Mouse (Mus musculus): Measurements from ENCODE around the gene Ifi207. TPM values are rescaled to one million over a fixed set of nuclear protein-coding genes. Genes with fewer than 3 reads are reported as not detected.
"Not testable (repeated sequence)": the region's sequence is repeated elsewhere in the genome, so short reads cannot be mapped to it uniquely, and the experiment has no call there.

Gene Ifi207
- 1.5 and 2.1 TPM in 2 replicates for polyA plus RNA-seq (2015; fragmentation: Nextera tagmentation; extraction: Ambion mirVana)

- no peak for DNase-seq (ENCODE audit: low spot score)
These were observed at the start of gene Ifi207 for GRCm38 (mm10) chr1:173741656-173742055. Gene Ifi207 (minus strand): TSS chr1:173741747.

GRCm38 (mm10) chr1:173773457-173773856 lies 31.9 kb upstream of the Ifi207 start:
- DNase-seq (ENCODE audit: low spot score) = not testable (repeated sequence)

- DNase-seq (ENCODE audit: low spot score) = peak; percentile 9
These were observed 25.5 kb upstream of the Ifi207 start, which contains the start of gene Ifi204 for GRCm38 (mm10) chr1:173766848-173767617. Gene Ifi204 (minus strand): TSS chr1:173766943.

GRCm38 (mm10) chr1:173760032-173760431 lies 18.5 kb upstream of the Ifi207 start:
- DNase-seq (ENCODE audit: low spot score) = not testable (repeated sequence)

DNA sequence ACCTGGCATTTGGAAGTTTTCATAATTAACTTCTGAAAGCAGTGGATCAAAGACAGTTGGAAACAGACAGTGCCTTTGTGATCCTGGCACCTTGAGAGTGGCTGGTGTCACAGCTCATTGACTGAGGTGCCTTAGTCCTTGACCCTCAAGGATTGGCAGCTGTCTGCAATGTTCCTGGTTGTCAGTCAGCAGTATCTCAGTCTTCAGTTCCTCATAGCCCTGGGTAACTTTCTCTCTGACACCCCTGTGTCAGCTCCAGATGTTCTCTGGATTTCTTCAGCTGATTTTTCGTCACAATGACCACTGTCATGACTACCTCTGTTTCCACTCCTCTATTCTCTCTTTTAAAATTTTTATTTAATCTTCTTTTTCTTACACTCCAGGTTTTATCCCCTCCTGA lies 715 bp upstream of the Ifi207 start:
- no peak for DNase-seq (ENCODE audit: low spot score)

- no peak for DNase-seq (ENCODE audit: low spot score)
These were observed 1.0 kb downstream of the Ifi207 start for GRCm38 (mm10) chr1:173740537-173740936.

DNA sequence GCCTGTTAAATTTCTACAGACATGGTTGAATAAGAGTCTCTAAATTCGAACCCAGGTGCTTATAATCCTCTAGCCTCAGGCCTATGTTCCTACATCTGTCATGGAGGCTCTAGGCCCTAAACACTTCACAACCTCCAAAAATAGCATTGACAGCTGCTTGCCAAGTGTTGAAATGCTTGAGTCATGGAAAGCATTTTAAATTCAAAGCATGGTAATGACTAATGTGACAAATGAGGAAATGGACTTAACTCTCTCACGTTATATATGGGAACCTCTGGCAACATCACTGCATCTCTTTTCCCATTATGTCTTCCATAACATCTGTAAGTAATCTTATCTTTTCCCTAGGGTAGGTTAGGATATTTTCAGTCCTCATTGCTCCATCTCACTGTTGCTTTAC lies 4.6 kb downstream of the Ifi207 start:
- DNase-seq (ENCODE audit: low spot score) = no peak

DNA sequence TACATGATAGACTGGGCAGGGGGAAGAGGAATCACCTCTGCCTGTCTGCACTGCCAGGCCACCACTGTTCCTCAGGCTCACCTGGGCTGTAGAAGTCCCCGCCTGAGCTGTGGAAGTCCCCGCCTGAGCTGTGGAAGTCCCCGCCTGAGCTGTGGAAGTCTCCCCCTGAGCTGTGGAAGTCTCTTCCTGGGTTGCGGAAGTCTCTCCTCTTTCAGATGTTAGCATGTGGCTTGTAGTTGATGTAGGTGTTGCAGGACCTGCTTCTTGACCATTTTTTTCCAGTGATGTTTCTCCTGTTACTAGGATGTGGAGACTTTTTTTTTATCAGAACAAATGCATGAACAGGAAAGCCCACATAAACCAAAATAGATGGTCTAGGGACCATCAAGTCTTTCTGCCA lies 6.5 kb downstream of the Ifi207 start:
- DNase-seq (ENCODE audit: low spot score) = not testable (repeated sequence)

DNA sequence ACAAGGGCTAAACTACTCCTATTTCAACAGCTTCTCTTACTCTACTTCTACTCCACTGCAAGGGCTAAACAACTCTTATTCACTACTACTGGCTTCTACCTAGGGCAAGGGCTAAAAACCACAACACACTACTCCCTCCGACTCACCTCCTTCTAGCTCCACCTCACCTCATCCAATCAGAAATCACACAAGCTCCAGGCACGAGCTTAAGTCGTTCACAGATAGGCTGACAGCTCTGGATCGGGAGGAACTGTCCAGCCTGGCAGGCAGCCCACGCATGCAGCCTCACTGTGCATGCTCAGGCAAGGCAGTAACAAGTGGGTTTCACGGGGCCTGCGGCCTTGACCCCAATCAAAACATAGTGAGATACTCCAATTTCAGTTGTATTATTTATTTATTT lies 8.3 kb downstream of the Ifi207 start:
- DNase-seq (ENCODE audit: low spot score) = no peak

DNA sequence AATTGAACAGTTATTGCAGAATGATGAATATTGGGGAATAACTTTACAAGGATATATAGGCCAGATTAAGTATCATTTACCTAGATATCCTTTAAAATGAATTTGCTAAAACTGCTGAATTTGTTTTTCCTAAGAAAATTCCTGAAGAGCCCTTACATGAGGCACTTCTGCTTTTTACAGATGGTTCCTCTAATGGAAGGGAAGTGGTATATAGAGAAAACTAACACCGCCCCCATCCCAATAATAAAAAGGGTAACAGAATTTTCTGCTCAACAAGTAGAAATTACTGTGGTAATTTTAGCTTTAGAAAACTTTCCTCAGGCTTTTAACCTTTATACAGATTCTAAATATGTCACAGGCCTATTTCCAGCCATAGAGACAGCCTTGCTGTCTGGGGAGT lies 47.3 kb downstream of the Ifi207 start:
- DNase-seq (ENCODE audit: low spot score) = no peak

- peak; percentile 32 for DNase-seq (ENCODE audit: low spot score)
These were observed 62.9 kb downstream of the Ifi207 start for GRCm38 (mm10) chr1:173678605-173679004.

- DNase-seq (ENCODE audit: low spot score) = peak; percentile 7
These were observed 68.0 kb downstream of the Ifi207 start, which contains the start of gene Ifi208 for GRCm38 (mm10) chr1:173673458-173674097. Gene Ifi208 (plus strand): TSS chr1:173673675.

Other genes with a start within 250 kb of the Ifi207 start
- gene Ifi214, start 205.8 kb downstream of the Ifi207 start, polyA plus RNA-seq (2015; fragmentation: Nextera tagmentation; extraction: Ambion mirVana) = 0.13 and 0.29 TPM in 2 replicates
- 1.8 and 3.3 TPM in 2 replicates for gene Ifi213, start 142.5 kb downstream of the Ifi207 start, polyA plus RNA-seq (2015; fragmentation: Nextera tagmentation; extraction: Ambion mirVana)
- 5.3 and 7.7 TPM in 2 replicates for gene Ifi209, start 110.8 kb downstream of the Ifi207 start, polyA plus RNA-seq (2015; fragmentation: Nextera tagmentation; extraction: Ambion mirVana)
- 1.7 TPM in 2 replicates for gene Ifi208, start 68.1 kb downstream of the Ifi207 start, polyA plus RNA-seq (2015; fragmentation: Nextera tagmentation; extraction: Ambion mirVana)
- gene Ifi204, start 25.2 kb upstream of the Ifi207 start, polyA plus RNA-seq (2015; fragmentation: Nextera tagmentation; extraction: Ambion mirVana) = 8.3 and 9.8 TPM in 2 replicates
- 7.8 and 9.3 TPM in 2 replicates for gene Ifi211, start 171.3 kb upstream of the Ifi207 start, polyA plus RNA-seq (2015; fragmentation: Nextera tagmentation; extraction: Ambion mirVana)
- gene Mndal, start 200.7 kb upstream of the Ifi207 start, polyA plus RNA-seq (2015; fragmentation: Nextera tagmentation; extraction: Ambion mirVana) = 79.6 and 80.1 TPM in 2 replicates
- gene Ifi203, start 200.9 kb upstream of the Ifi207 start, polyA plus RNA-seq (2015; fragmentation: Nextera tagmentation; extraction: Ambion mirVana) = 43.8 and 44.3 TPM in 2 replicates
- gene Ifi202b, start 241.0 kb upstream of the Ifi207 start, polyA plus RNA-seq (2015; fragmentation: Nextera tagmentation; extraction: Ambion mirVana) = 4.4 and 6.3 TPM in 2 replicates